Mouse (Mus musculus): ENCODE measurements at regions not wholly inside any gene's neighbourhood (a gene's known extent, or its start where the extent isn't known, plus 50 kb on each side); places are given as distances from the start of the nearest gene placed in this dataset.

DNA sequence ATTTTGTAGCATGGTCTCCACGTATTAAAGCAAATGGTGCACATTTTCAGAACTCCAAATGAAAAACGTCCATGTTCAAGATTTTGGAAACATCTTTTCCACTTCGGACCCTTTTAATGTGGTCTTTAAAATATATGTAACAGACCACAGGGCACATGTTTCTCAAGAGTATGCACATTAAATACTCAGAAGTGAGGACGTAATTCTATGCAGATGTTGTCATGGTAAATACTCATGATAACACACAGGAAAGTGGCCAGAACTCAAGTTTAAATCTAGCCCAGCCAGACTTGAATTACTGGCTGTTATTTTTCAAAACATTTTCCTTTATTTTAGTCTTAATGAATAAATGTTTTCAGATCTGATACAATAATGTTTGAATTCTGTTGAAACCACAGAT is 719.7 kb downstream of the Ttll7 start:
- TF ChIP-seq POLR2A (IDR thresholded peaks at IDR 0.05; ENCODE audit: control insufficient read depth, low read depth, low read length) (no peak), CTCF (IDR thresholded peaks at IDR 0.05; ENCODE audit: control insufficient read depth, insufficient read depth, insufficient replicate concordance, low read depth, low read length) (no peak)

Measured in testis, adult 2 months (tissue).